Mouse (Mus musculus) intestine, embryonic 14.5 days (tissue): ENCODE results near the gene Nsg1. TPM values are rescaled to one million over a fixed set of nuclear protein-coding genes. Genes with fewer than 3 reads are reported as not detected.

ENCODE experiments used
- ATAC-seq: fragments of 200-750 bp; cut with Nextera tagmentation; replicated peaks from 2 replicates; pipeline ENCODE4 v1.8.0; 2017; ENCODE audit warnings: low read depth, moderate number of reproducible peaks, moderate TSS enrichment, moderate library complexity; ENCODE audit not compliant: low FRiP score, low TSS enrichment
- DNase-seq: peaks from one replicate; pipeline ENCODE4 v3.0.0-alpha.2; 2018; ENCODE audit warnings: low spot score
- H3K27ac ChIP-seq: fragments of 300-500 bp; sonication (generic); 2 replicates; pipeline ENCODE4 v1.5.1; 2014; ENCODE audit warnings: low read depth, mild to moderate bottlenecking, control low read depth
- H3K27me3 ChIP-seq: fragments of 300-500 bp; sonication (generic); replicated peaks from 2 replicates; pipeline ENCODE4 v1.6.1; 2014; ENCODE audit warnings: low read length, control low read depth; ENCODE audit not compliant: control insufficient read depth, insufficient read depth
- H3K36me3 ChIP-seq: fragments of 300-500 bp; sonication (generic); 2 replicates; pipeline ENCODE4 v1.6.1; 2014; ENCODE audit warnings: low read length, control low read depth; ENCODE audit not compliant: control insufficient read depth, insufficient read depth
- H3K4me1 ChIP-seq: fragments of 300-500 bp; sonication (generic); replicated peaks from 2 replicates; pipeline ENCODE4 v1.6.1; 2014; ENCODE audit warnings: low read length, control low read depth, mixed read lengths; ENCODE audit not compliant: control insufficient read depth, insufficient read depth
- H3K4me2 ChIP-seq: fragments of 300-500 bp; sonication (generic); 2 replicates; pipeline ENCODE4 v1.6.1; 2014; ENCODE audit warnings: low read length
- H3K4me3 ChIP-seq: fragments of 300-500 bp; sonication (generic); 2 replicates; pipeline ENCODE4 v1.5.1; 2014; ENCODE audit warnings: low read depth, low read length, control low read depth, mixed read lengths
- H3K9ac ChIP-seq: fragments of 300-500 bp; sonication (generic); 2 replicates; pipeline ENCODE4 v1.6.1; 2014; ENCODE audit warnings: mild to moderate bottlenecking, low read length
- H3K9me3 ChIP-seq: fragments of 300-500 bp; sonication (generic); 2 replicates; pipeline ENCODE4 v1.6.1; 2016; ENCODE audit warnings: low read length, control low read depth; ENCODE audit not compliant: control insufficient read depth
- WGBS: fragments of 180-500 bp; shearing (Covaris S2); extraction: QIAGEN DNeasy Blood & Tissue Kit; methylation state at CpG from one replicate; pipeline ENCODE4 v1.1.7; 2014; 5-methylcytosine and 5-hydroxymethylcytosine counted together
- polyA plus RNA-seq: library from polyadenylated mRNA; unstranded; fragments of >200 nt; fragmentation: Nextera tagmentation; extraction: Ambion mirVana; gene quantifications from 2 replicates; pipeline ENCODE4 v1.2.1, GENCODE M21; 2014

Gene Nsg1
- polyA plus RNA-seq = 16.1 and 18.0 TPM in 2 replicates

DNA sequence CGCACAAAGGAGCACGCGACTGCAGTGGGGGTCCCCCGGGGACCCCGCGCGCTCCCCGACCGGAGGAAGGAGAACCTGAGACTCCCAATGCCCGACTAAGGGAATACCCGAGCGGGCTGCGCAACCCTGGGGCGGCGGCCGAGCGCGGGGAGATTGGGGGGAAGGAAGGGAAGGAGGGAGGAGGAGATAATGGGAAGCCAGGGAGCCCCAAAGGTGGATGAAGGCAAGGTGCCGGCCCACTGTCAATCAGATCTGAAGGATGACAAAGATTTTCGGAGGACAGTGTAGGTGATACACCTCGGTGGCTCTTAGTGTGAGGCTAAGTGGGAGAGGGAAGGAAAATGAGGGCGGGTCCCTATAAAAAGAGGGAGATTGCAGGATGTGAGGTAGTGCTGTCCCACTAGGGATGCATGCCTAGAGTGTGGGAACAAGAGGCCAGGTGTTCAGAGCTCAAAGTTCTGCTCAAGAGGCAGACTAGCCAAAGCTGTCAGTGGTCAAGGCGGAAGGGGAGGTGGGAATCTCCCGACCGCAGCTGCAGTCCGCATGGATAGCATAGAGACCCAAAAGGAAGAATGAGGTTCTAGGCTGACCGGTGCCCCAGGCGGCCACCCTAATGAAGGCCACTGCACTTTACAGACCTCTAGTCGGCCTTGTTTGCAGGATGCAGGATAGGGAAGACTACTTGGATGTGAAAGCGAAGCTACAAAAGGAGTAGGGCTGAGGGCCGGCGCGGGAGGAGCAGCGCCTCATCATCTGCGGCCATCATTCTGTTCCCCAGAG lies at the start of gene Nsg1:
Gene Nsg1 (minus strand): TSS at position 274 of the 780 bp plus-strand sequence.
- peak; percentile 33 for ATAC-seq
- peaks cover 18% of the 10 kb centered on the region for H3K36me3 ChIP-seq

DNA sequence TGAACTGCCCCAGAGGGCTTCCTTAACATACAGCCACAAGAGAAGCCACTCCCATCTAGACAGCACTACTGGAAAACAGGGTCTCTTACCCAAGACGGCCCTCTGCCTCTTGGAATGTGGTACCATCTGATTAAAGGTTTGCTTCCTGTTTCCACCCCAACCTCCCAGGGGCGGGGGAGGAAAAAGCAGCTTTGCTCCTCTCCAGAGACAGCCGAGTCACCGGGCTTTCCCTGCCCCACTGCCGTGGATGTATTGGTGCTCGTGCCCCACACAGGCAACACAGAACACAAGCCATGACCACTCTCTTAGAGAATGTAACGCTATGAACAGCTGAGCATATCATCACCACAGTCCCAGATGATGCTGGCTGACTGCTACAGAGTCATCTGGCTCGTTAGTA lies 49.3 kb upstream of the Nsg1 start:
- Histone ChIP-seq H3K4me3 (no peak overlapping the region), H3K4me2 (no peak overlapping the region), H3K27me3 (no peaks in the 10 kb centered on the region), H3K36me3 (peaks cover 60% of the 10 kb centered on the region), H3K27ac (no peak overlapping the region), H3K9ac (no peak overlapping the region), H3K4me1 (no peaks in the 10 kb centered on the region), H3K9me3 (no peaks in the 10 kb centered on the region)
- DNase-seq (no peak), ATAC-seq (no peak)
- 72% methylated on average over 8 of the region's 8 CpGs for WGBS

More for the DNA sequence above, at the start of gene Nsg1:
- Histone ChIP-seq H3K4me3 (peak within 1 kb of the TSS; percentile 84), H3K9ac (peak within 1 kb of the TSS; percentile 72), H3K9me3 (no peaks in the 10 kb centered on the region), H3K27me3 (peaks cover 24% of the 10 kb centered on the region), H3K27ac (no peak within 1 kb of the TSS), H3K4me1 (0 out of 2 replicates have a peak, but pooled peaks cover 5% of the 10 kb centered on the region), H3K4me2 (peak within 1 kb of the TSS; percentile 78)
- WGBS = 12% methylated on average over 35 of the region's 35 CpGs
- DNase-seq = peak; percentile 69

DNA sequence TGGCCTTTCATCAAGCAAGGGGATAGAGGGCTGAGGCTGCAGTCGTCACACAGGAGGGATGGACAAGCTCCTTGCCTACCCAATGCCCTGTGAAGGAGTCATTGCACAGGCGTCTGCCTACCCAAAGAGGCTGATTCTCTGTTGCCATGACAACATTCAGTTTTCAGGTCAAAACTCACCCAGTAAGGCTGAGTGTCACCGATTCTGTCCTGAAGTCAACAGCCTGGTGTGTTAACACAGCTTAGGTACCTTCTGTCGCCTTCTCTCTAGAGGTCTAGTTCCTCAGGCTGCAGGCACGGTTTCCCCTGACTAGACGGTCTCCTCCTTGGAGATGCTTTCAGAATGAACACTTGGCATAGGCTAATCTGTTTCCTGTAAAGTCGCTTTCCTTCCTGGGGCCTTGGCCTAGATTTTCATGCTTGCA lies 45.6 kb upstream of the Nsg1 start:
- DNase-seq (no peak), ATAC-seq (no peak)
- no peaks in the 10 kb centered on the region for H3K4me1 ChIP-seq
- no peak overlapping the region for H3K4me3 ChIP-seq
- peaks cover 60% of the 10 kb centered on the region for H3K36me3 ChIP-seq
- H3K9me3 ChIP-seq = no peaks in the 10 kb centered on the region
- H3K27ac ChIP-seq = no peak overlapping the region
- no peaks in the 10 kb centered on the region for H3K27me3 ChIP-seq
- 88% methylated on average over 7 of the region's 7 CpGs for whole genome bisulfite sequencing
- no peak overlapping the region for H3K4me2 ChIP-seq
- no peak overlapping the region for H3K9ac ChIP-seq

DNA sequence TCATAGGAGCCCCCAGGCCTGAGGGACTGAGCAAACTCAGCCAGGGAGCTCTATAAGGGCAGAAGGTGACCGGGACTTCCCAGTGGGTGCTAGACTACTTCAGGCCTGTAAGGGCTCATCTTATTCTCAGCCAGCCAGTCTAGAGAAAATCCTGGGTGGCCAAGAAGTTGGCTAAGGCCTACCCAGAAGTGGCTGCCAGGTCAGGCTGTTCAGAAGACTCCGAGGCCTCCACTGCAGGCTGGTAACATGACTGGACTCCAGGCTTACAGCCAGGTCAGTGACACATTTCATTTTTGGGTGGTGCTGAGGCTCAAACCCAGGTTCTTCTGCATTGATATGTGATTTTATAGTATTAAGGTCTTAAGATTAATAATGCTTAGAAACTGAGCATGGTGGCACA lies 40.0 kb upstream of the Nsg1 start:
- no peaks in the 10 kb centered on the region for H3K9me3 ChIP-seq
- H3K4me3 ChIP-seq = no peak overlapping the region
- no peak overlapping the region for H3K9ac ChIP-seq
- H3K27ac ChIP-seq = no peak overlapping the region
- H3K36me3 ChIP-seq = peaks cover 48% of the 10 kb centered on the region
- 96% methylated on average over 2 of the region's 2 CpGs for WGBS
- no peaks in the 10 kb centered on the region for H3K27me3 ChIP-seq
- ATAC-seq (no peak), DNase-seq (no peak)
- H3K4me2 ChIP-seq = no peak overlapping the region
- H3K4me1 ChIP-seq = no peaks in the 10 kb centered on the region

DNA sequence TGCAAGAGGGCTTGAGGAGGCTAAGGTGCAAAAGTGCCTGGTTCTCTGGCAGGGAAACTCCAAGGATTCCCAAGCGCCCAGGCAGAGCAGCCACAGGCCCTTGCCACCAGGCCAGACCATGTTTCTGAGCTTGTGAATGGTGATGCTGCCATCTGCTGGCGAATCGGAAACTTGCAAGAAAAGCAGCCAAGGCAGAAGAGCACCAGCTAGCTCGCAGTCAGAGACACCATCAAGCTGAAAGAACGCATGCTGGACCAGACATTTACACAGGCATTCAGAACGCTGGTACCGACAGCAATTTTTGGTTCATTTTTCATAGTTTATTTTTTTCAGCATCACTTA lies 37.7 kb upstream of the Nsg1 start:
- peak; percentile 59 for ATAC-seq
- DNase-seq = peak; percentile 97
- no peak overlapping the region for H3K27ac ChIP-seq
- H3K4me2 ChIP-seq = no peak overlapping the region
- no peak overlapping the region for H3K4me3 ChIP-seq
- H3K36me3 ChIP-seq = peaks cover 26% of the 10 kb centered on the region
- H3K27me3 ChIP-seq = no peaks in the 10 kb centered on the region
- H3K9me3 ChIP-seq = no peaks in the 10 kb centered on the region
- 19% methylated on average over 7 of the region's 7 CpGs for WGBS
- no peak overlapping the region for H3K9ac ChIP-seq
- no peaks in the 10 kb centered on the region for H3K4me1 ChIP-seq

DNA sequence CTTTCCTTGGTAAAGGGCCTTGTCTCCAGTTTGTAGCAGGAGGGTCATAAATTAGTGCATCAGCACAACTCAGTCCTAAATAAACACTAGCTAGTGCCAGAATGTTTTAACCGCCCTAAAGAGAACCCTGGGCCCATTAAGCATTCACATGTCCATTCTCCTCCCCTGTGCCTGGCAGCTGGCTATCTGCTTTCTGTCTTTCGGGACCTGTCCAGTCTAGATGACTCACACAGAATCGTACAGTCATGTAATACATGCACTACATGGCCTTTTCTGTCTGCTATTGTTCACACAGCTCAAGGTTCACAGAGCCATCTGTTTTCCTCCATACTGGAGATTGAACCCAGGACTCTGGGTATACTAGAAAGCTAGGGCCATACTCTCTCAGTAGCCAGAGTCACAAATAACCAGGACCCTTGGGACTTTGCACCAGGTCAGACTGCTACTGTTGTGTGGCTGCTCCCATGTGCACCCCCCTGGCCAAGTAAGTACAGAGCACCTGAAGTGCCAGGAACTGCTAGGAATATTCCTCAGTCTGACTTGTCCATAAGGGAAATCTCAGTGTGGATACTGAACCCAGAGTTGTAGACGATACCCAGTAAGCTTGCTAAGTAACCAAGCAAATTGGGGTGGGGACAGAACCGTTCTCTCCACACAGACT lies 37.2 kb upstream of the Nsg1 start:
- no peak overlapping the region for H3K9ac ChIP-seq
- ATAC-seq = peak; percentile 56; the same call in 1 of the 2 replicates
- H3K27me3 ChIP-seq = no peaks in the 10 kb centered on the region
- H3K4me1 ChIP-seq = no peaks in the 10 kb centered on the region
- no peak for DNase-seq
- peaks cover 21% of the 10 kb centered on the region for H3K36me3 ChIP-seq
- H3K4me2 ChIP-seq = no peak overlapping the region
- no peak overlapping the region for H3K27ac ChIP-seq
- WGBS = 50% methylated on average over 5 of the region's 5 CpGs
- H3K4me3 ChIP-seq = no peak overlapping the region
- no peaks in the 10 kb centered on the region for H3K9me3 ChIP-seq

DNA sequence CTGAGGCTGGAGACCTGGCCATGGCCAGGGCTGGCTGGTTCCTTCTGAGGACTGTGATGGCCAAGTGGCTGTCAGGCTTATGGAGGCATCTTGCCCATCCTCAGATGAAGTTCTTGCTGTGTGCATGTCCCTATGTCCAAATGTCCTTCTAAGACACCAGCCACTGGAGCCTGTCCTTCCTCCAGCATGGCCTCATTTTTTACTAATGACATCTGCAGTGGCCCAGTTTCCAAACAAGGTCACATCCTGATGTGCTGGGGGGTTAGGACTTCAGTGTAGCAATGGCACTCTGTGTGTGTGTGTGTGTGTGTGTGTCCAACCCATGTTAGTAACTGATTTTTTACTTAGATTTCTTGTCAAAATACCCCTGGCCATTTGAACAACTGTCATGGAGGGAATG lies 36.2 kb upstream of the Nsg1 start:
- peaks cover 12% of the 10 kb centered on the region; the same call in 1 of the 2 replicates for H3K36me3 ChIP-seq

DNA sequence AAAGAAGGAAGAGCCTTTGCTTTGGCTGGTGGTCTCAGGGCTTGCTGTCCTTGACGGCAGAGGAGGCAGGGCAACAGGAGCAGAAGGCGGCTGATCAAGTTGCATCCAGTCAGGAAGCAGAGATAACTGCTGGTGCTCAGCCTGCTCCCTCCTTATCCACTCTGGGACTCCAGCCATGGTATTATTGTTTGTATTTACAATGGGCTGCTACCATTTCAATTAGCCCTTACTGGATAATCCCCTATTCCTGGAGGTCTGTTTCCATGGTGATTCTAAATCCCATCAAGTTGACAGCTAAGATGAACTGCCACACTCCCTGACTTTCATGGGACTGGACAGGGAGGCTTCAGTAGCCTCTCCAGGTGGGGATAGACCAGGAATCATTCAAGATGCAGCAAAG lies 35.2 kb upstream of the Nsg1 start:
- WGBS = 44% methylated on average over 2 of the region's 2 CpGs
- Histone ChIP-seq H3K9me3 (no peaks in the 10 kb centered on the region), H3K4me1 (no peaks in the 10 kb centered on the region), H3K27ac (no peak overlapping the region), H3K36me3 (peaks cover 4% of the 10 kb centered on the region; the same call in 1 of the 2 replicates), H3K4me3 (no peak overlapping the region), H3K4me2 (no peak overlapping the region), H3K27me3 (no peaks in the 10 kb centered on the region), H3K9ac (no peak overlapping the region)
- DNase-seq (no peak), ATAC-seq (no peak)

More for the DNA sequence above, 36.2 kb upstream of the Nsg1 start:
- ATAC-seq (no peak), DNase-seq (no peak)
- Histone ChIP-seq H3K4me2 (no peak overlapping the region), H3K27me3 (no peaks in the 10 kb centered on the region), H3K27ac (no peak overlapping the region), H3K9me3 (no peaks in the 10 kb centered on the region), H3K4me3 (no peak overlapping the region), H3K4me1 (no peaks in the 10 kb centered on the region), H3K9ac (no peak overlapping the region)
